Mouse (Mus musculus) induced T-regulatory cell, adult 2 months (primary cell): Measurements from ENCODE around the gene Olfr32.
"Not testable (repeated sequence)": the region's sequence is repeated elsewhere in the genome, so short reads cannot be mapped to it uniquely, and the experiment has no call there.

Experiments
- DNase-seq: peaks from one replicate; pipeline ENCODE4 v3.0.0-alpha.2; 2012; ENCODE audit warnings: low read depth

Olfr32 gene

DNA sequence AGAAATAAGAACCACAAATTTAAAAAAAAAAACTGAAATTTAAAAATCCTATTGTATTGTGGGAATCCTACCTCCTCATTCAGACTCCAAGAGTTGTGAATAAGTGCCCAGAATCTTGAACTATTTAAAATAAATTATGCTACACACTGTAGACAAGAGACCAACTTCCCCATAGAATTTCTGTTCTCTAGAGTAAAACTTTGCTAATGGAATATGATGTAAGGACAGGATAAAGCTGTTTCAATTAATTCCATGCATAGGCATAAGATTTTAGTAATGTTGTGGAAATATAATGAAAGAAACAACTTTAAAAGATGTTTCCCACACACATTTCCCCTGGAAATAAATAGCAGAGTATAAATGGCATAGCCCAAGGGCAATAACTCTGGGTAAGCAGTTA is at the start of gene Olfr32:
Gene Olfr32, minus strand, starts transcription at position 101 of the 400 bp plus-strand sequence.
- no peak for DNase-seq

DNA sequence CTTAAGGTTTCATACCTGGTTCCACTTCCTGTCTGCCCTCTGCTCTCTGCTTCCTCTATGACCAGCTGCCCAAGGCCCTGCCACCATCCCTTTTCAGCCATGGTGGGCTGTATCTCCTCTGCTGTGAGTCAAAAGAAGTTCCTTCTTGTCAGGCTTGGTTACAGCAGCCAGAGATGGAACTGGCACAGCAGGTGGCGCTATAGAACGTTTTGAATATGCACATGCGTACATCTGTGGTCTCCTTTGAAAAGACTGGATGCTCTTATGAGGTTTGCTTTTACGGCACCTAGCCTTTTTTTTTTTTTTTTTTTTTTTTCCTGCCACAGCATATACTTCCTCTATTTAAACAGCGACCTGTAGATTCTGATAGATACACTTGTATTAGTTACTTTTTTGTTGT is 45.0 kb upstream of the Olfr32 start:
- DNase-seq: not testable (repeated sequence)

DNA sequence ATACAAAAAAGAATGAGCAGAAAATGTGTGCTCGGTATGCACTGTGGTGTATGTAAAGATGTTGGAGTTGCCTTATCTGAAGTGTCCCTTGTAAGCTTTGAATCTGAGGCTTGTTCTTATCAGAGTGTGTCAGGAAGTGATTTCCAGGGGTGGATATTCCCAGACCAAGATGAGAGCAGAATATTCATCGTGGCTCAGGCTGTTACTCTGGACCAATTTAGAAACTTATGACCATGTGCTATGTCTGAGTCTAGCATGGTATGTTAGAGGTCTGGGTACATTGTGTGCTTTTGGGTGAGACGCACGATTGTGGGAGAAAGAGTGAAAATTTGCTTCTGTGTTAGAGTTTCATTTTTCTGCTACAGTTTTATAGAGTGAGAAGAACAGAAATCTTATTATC is 44.0 kb upstream of the Olfr32 start:
- not testable (repeated sequence) for DNase-seq

DNA sequence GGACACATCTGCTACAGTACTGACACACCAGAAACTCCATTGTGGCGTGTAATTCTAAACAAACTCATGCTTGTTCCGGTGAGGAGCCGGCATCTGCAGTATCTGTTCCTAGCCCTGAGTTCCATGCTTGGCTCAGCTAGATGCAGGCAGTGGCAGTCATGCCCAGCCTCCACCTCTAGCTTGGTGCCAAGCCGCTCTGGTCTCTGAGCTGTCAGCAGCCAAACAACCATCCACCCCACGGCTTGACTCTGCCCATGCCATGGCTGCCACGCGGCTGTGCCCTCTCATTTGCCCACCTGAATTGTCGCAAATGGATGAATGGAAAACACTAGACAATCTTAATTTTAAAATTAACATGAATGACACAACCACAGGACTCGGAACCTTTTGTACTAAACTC is 11.8 kb upstream of the Olfr32 start:
- no peak for DNase-seq

DNA sequence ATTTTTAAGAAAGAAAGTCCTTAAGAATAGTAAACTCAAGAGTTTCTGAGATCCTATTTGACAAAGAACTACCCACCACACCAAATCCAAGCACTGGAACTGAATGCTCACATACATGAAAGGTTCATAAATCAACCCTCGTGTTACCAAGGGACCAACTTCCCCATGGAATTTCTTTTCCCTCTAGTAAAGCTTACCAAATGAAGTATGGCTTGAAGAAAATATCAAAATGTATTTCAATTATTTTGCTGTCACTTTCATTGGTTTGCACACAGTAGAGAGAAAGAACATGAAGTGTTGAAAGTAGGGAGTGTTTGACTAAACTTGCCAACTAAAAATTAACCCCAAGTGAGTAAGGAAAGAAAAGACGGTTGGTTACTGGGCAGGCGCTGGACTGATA is 10.9 kb upstream of the Olfr32 start, which contains the start of gene Olfr1270:
Gene Olfr1270, minus strand, starts transcription at position 101 of the 400 bp plus-strand sequence.
- DNase-seq: no peak

DNA sequence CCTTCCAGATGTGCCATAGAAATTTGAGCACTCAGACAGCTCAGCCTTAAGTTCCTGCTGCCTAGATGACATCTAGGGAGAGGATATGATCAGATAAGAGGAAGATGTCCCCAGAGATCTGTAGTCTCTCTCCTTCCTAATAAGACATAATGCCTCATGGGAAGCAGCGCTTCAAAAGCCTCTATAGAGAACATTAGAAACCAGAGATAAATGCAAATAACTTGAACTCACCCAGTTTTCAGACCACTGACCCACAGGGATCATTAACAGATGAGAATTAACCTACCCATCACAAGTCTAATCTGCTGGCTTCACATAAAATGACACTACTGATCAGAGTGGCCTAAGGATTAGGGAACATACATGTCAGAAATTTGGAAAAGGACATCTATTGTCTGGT is 20.8 kb downstream of the Olfr32 start, which contains the start of gene Olfr1269:
Gene Olfr1269, minus strand, starts transcription at position 101 of the 400 bp plus-strand sequence.
- DNase-seq: no peak
